Mouse (Mus musculus) ES-CJ7 (cell line): ENCODE measurements around the gene 1600014C10Rik.

ENCODE experiments used
- DNase-seq: peaks from one replicate; pipeline ENCODE4 v3.0.0; 2011; ENCODE audit warnings: low read depth, low spot score

Gene 1600014C10Rik

GRCm38 (mm10) chr7:38214473-38215214 lies 31.6 kb downstream of the 1600014C10Rik start:
- DNase-seq: no peak

DNA sequence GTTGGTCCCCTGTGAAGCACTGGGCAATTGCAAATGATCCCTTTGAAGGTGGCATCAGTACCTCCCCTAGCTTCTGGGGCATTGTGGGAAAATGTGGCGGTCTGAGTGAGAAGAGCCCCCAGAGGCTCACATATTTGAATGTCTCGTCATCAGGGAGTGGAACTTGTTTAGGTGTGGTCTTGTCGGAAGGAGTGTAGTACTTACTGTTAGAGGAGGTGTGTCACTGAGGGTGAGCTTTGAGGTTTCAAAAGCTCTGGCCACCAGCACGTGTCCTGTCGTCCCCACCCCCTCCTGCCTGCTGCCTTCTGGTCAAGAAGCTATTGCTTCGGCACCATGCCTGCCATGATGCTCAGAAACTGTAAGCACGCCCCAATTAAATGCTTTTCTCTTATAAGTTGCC lies 32.3 kb downstream of the 1600014C10Rik start:
- DNase-seq: peak; percentile 30

- DNase-seq: no peak
Measured at GRCm38 (mm10) chr7:38215697-38216096, 32.7 kb downstream of the 1600014C10Rik start.

DNA sequence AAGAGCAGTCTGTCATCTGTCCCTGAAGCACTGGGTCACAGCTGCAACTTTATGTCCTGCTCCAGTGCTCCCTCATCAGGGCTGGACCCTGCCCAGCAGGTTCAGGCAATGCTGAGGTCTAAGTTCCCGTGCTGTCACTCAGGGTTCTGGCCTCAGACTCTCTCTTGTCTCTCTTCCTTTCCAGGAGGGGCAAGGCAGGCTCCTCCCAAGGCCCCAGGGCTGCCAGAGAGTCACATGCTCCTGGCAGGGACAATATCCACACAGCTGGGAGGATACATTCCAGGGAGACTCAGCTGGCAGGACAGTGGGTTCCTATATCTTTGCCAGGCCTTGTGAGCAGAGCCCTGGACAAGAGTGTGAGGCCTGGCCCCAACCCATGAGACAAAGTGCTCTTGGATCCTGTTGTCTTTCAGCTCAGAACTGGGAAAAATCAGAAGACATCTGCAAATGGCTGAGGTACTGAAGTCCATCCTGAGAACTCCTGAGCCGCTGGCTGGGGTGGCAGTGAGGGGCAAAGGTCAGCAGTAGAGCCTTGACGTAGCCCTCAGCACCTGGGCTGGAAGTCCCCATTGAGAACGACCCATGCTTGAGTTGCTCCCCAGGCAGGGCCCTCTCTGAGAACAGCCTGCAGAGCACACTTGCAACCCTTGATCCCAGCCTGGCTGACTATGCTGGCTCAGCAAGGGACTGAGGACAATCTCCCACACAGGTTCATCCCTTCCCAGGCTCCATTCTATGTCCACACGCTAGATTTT lies 34.6 kb downstream of the 1600014C10Rik start:
- DNase-seq: no peak

- no peak for DNase-seq
Measured at GRCm38 (mm10) chr7:38218631-38219367, 35.8 kb downstream of the 1600014C10Rik start.

GRCm38 (mm10) chr7:38219526-38219925 lies 36.5 kb downstream of the 1600014C10Rik start:
- DNase-seq: no peak

DNA sequence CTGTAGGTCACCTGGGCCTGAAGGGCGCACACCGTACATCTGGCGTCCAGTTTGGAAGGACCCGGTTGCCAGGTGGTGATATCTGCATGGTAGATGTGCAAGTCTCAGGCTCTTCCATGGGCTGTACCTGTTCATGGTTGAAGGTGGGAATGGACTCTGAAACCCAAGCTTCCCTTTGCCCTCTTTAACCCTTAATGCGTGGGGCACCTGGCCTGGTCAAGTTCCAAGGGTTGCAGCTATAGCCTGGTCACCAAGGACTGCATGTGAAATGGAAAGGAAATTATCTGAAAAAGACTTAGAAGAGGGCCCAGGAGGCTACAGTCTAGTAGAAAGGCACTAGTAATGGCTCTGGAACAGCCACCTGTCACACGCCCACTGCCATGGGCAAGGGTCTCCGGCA lies 37.8 kb downstream of the 1600014C10Rik start:
- DNase-seq: no peak

DNA sequence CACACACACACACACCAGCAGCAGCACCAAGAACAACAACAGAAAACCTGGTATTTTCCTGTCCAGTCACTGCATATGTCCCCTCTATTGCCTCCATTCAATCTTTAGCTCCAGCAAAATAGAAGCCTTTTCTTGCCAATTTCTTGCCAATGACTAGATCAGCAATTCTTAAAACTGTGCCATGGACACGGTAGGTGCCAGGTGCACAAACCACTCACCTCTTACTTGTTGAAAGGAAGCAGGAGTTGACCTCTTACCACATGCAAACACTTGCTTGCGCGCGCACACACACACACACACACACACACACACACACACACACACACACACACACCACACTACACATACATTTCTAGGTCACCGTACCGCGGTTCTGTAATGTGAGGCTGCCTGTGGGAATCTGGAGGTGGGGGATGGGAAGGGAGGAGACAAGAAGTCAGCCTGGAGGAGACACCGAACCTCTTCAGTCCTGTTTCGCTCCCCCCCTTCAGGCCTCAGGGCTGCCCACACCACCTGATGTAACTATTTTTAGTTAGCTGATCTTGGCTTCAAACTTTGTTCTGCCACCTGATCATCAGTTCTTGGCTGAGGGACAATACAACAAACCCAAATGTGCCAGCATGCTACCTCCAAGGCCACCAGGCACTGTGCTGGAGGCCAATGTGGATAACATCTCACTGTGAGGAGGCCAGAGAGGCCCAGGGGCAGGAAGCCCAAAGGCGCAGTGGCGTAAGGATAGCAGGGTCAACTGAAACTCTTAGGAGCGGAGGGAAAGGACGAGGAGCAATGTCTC lies 41.8 kb downstream of the 1600014C10Rik start:
- DNase-seq: no peak

- DNase-seq: no peak
Measured at GRCm38 (mm10) chr7:38226226-38226625, 43.2 kb downstream of the 1600014C10Rik start.

GRCm38 (mm10) chr7:38227181-38227899 lies 44.3 kb downstream of the 1600014C10Rik start:
- peak; percentile 93 for DNase-seq

DNA sequence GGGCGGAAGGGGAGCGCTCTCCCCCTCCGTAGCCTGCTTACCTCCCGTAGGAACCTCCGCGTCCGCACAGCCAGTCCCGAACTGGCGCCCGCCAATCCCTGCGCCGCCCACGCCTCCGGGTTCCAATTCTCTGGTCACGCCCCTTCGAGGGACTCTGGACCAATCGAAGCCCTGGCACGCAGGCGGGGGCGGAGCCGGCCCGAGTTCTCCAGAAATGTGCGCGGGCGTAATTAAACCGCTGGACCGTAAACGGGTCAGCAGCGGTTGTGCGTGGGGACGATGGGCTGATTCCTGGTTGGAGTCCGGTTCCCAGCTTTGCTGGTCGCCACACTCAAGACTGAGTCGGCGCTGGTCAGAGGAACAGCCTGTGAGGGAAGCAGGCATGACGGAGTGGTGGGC lies 44.9 kb downstream of the 1600014C10Rik start, which contains the start of gene Plekhf1:
TSS of gene Plekhf1 (minus strand) at position 117 of the 399 bp plus-strand sequence.
- peak; percentile 93 for DNase-seq

DNA sequence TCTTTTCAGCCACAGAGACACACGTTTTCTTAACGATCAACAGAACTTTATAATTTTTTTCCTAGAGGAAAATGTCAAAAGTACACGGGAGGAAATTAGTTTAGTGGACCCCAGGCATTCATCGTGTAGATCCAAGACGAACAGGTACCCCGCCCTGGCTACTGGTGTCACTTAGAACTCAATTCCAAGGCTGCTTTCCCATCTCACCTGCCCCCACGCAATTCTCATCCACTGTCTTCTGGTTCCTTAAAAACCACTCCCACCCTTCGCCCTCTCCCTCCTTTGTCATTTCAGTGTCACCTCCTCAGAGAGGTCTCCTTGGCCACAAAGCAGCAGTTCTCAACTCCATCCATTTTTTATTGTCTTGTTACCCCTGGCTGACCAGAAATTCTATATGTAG lies 45.3 kb downstream of the 1600014C10Rik start:
- peak; percentile 64 for DNase-seq

DNA sequence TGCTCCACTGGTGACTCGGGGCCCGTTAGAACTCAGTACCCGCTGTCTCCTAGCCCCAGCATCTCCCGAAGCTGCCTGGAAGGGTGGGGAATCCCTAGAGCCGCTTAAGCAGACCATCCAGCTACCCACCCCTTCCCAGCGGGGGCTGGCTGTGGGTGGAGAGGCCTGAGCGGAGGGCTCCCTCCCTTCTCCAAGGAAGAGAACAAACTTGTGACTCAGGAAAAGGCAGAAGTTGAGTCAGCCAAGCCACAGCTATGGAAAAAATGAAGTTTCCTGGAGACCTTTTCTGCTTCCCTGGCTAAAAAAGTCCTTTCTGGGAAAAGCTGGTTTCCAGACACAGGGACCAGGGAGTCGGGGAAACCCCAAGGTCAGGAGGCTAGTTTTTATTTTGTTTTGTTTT lies 47.3 kb downstream of the 1600014C10Rik start:
- DNase-seq: peak; percentile 53

DNA sequence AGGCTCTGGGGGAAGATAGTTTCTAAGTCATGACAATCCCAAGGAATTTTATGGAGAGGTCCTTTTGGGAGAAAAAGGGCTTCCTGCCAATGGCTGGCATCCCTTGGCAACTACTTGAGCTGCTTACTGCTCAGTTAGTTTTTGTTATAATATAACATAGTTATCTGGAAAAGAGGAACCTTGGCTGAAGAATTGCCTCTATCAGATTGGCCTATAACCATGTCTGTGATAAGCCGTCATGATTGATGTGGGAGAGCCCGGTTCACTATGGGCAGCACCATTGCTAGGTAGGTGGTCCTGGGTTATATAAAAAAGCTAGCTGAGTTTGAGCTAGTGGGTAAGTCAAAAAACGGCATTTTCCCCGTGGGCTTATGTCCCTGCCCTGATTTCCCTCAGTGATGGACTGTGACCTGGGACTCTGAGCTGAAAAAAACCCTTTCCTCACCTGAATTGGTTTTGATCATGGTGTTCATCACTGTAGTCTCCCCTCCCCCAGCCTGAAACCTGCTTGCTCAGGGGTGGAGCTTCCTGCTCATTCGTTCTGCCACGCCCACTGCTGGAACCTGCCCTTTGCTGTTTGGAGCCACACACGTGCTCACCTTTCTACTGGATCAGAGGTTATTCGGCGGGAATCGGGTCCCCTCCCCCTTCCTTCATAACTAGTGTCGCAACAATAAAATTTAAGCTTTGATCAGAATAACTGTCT lies 53.5 kb downstream of the 1600014C10Rik start:
- DNase-seq: peak; percentile 42

DNA sequence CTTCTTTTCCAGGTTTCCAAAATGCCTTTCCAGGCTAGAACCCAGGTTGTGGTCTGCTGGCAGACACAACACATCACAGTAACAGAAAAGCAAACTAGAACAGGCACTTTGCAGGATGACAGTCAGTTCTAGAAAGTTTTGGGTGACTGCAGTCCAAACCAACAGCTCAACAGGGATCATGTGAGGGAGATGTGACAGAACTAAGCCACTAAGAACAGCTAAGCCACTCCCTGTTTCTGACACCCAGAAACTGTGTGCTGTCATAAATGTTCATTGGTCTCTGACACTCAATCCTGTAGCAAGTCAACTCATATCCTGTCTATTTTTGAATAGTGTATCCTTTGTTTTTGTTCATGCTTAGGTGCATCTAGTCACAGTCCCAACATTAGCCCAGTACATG lies 54.1 kb downstream of the 1600014C10Rik start:
- DNase-seq: no peak

- peak; percentile 85 for DNase-seq
Measured at GRCm38 (mm10) chr7:38242417-38242816, 59.4 kb downstream of the 1600014C10Rik start.
